Mouse (Mus musculus) embryonic stem cell, embryonic (primary cell): ENCODE results near the gene Gas7.

Source experiments
- CTCF ChIA-PET, 4 experiments: fragments of 300-600 bp in 2 of 4; fragments of 350-600 bp in 2 of 4; sonication (Branson Sonifier 250); formaldehyde crosslinking; loops; one replicate each; lab custom pipeline; 2022; ENCODE audit warnings: inconsistent platforms in 2 of 4; lab: Charles Lee
- POLR2A ChIA-PET, 4 experiments: fragments of 300-600 bp in 2 of 4; fragments of 350-600 bp in 2 of 4; sonication (Branson Sonifier 250); formaldehyde crosslinking; loops; one replicate each; lab custom pipeline; 2022; ENCODE audit warnings: antibody characterized with exemption in 4 of 4, inconsistent platforms in 1 of 4; lab: Charles Lee

Gene Gas7

DNA sequence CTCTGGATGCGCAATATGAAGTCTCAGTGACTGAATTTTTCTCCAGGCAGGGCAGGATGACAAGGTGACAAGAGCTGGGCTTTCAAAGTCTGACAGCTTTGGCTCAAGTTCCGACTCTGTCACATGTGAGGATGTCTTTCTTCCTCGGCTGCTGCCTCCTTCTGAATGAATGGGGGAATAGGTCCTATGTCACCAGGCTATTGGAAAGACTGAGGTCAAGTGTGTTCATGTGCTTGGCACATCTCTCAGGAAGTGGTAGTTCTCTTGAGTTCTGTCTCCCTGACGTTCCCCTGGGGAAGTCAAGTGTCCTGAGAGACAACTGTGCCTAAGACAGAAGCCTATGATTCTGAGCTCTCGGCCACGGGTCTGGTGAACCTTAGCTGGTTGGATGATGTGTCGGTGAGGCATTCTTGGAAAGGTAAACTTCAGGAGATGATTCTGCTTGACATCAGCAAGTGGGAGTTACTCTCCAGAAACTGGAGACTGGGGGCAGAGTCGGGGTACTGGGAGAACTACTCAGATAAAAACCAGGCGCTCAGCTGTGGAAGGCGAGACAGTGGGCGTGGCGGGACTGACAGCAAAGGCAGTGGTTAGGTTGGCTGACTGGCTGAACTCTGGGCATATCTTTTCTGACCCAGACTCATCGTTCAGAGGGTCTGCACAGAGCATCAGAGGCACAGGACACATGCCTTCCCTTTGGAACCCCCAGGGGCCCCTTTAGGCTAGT is 94.7 kb downstream of the Gas7 start:
- POLR2A ChIA-PET = interaction anchor here in 1 of 4 experiments (0.6 kb wide), 1 partner anchor 17 kb away, joined by 5 read pairs; no protein-coding TSS in a partner anchor

DNA sequence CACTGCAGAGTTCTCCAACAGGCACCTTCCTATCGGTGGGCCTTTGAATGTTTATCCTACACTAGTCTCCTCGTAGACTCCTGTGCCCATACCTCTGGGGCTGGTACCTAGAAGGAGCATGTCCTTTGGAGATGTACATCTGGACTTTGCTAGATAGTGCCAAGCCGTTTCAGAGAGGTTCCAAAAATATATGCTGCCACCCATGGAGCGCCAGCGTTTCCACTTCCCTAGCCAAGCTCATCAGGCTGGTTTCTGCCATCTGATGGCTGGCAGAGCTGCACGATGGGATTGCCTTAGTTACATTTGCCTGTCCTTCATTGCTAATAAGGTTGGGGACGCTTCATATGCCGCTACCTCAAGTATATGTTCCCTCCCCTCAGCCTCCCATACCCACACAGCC is 97.2 kb downstream of the Gas7 start:
- POLR2A ChIA-PET = no interaction called here
- CTCF ChIA-PET = no interaction called here

More for the DNA sequence above, 94.7 kb downstream of the Gas7 start:
- CTCF ChIA-PET = no interaction called here

DNA sequence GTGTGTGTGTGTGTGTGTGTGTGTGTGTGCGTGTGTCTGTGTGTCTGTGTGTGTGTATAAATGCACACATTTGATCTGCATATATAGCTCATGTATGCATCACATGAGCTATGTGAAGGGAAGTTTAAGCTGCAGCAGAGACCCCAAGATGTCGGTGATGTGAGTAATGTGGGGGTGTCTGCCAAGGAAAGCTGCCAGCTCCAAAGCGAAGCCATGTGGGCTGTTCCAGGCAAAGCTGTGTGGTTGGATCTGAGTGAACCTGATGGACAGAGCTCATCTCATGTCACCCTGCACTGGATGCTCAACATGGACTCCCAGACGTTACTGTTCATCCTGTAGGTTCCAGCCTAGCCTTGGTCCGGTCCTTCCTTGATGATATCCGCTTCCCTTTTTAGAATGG is 99.0 kb downstream of the Gas7 start:
- ChIA-PET CTCF (interaction anchor here in 3 of 4 experiments (0.6 kb wide), 4 partner anchors 128 to 1168 kb away, joined by 3 to 7 read pairs (median 4); no protein-coding TSS in a partner anchor), POLR2A (no interaction called here)

DNA sequence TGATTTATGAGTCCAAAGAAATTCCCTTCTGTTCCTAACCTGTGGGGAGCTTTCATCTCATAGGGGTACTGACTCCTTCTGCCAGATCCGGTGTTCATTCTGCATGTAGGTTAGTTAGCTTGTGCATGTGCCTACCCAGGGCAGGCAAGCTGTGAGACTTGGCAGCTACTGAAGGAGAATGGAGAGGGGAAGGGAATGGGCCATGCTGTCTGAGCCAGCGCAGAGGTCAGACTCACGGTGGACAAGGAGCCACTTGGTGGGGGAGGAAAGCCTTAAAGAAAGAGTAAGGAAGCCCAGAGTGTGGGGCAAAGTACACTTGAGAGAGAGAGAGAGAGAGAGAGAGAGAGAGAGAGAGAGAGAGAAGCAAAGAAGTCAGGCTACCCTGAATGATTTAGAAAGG is 101.1 kb downstream of the Gas7 start:
- CTCF ChIA-PET = interaction anchor here in 3 of 4 experiments (0.6 to 1.2 kb wide), 3 partner anchors 18 to 87 kb away, joined by 3 read pairs; no protein-coding TSS in a partner anchor

DNA sequence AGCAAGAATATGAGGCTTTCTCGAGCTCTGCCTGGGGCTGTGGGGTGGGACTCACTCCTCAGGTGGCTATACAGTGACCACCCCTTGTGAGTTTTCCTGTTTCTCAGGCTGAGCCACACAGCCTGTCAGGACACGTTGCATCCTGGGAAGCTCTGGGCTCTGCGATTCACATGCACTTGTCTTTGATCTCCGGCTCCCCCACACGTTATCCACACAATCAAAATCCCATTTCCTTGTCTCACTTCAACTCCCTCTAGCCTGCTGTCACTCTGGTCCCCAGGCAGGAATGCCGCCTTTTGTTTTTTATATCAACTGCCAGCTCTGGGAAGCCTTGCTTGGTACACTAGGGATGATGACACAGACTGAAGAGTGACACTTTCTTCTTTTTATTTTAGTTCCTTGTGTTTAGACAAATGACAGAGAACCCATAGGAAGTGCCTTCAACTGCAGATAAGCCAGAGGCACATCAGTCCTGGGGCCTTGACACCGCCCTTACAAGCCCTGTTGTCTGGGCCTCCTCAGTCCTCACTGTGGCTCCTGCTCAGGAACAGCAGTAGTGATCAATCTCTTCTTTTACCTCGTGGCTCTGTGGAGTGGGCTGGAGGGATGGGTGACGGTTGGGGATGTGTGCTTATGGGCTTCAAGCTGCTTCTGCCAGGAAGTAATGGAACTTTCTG is 103.7 kb downstream of the Gas7 start:
- ChIA-PET CTCF (no interaction called here), POLR2A (no interaction called here)

More for the DNA sequence above, 101.1 kb downstream of the Gas7 start:
- POLR2A ChIA-PET = no interaction called here

DNA sequence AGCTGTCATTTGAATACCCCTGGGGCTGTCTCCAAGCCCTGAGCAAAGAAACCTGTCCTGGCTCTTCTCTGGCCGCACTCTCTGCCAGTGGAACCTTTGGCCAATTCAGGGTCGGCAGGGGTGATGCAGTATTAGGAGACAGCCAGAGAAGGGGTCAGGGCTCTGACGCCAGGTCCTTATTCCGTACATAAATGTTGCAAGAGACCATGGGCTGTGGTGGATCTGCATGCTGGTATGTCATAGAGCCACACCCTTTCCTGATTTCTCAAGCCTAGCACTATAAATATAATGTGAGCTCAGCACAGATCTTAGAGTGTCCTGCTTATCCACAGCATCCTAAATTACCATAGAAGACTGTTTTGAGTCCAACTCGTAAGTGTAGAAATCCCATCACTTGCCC is 104.3 kb downstream of the Gas7 start:
- ChIA-PET POLR2A (no interaction called here), CTCF (no interaction called here)

DNA sequence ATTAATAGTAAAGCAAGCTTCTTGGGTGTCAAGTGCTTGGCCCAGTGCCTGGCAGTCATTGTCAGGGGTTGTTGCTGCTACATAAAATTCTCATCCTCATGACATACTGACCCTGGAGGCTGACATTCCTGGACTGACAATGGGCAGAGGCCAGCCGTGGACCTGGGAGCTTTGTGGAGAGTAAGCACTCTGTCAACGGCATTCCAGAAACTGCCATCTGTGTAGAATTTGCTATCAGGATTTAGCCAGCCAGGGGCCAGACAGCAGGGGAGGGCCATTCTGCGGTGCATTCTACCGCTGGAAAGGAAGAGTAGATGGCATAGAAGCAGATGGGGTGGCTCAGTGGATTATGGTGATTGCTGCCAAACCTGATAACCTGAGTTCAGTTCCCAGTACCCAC is 106.4 kb downstream of the Gas7 start:
- CTCF ChIA-PET = no interaction called here
- POLR2A ChIA-PET = no interaction called here

DNA sequence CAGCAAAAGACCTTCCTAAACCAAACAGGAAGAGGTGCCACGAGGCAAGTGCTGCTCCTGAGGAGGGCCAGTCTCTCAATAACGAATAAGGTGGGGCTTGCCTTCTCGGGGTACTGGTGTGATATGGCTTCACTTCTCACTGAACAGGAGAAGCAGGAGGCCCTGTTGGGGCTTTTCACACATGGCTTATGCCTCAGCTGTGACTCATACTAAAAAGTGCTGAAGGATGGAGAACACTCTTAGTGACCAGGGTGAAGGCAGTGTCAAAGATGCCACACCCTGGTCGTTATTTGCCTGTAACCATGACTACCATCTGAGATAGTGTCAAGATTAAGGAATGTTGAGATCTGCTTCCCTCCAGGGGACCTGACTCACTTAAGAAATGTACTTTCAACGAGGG is 107.9 kb downstream of the Gas7 start:
- ChIA-PET CTCF (interaction anchor here in 1 of 4 experiments (0.7 kb wide), 1 partner anchor 187 kb away, joined by 3 read pairs; no protein-coding TSS in a partner anchor), POLR2A (interaction anchor here in 1 of 4 experiments (0.7 kb wide), 1 partner anchor 297 kb away, joined by 3 read pairs; no protein-coding TSS in a partner anchor)

DNA sequence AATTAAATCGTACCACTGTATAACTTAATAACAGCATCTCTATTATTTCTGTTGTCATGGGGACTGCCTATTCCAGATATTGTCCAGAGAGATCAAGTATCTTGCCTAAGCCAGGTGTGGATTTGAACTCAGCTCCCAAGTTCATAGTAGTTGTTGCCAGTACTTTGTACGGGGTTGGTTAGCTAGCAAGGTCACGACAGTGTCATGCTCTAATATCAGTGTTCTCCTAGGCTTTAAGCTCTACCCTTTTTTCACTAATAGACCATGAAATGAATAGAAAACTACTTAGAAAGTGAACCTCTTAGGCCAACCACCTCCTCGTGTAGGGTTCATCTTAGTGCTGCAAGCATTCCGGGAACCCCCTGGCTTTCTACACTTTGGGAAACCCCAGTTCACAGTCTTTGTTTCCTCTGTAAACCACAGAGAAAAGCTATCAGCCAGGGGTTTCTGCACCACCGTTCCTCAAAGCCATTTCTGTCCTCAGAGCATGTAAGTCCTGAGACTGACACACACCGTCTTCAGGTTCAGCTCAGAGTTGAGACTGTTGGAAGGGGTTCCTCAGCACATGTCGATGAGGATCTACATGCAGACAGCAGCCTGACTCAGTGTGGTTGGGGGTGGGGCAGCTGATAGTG is 108.9 kb downstream of the Gas7 start:
- POLR2A ChIA-PET = interaction anchor here in 1 of 4 experiments (0.6 to 0.7 kb wide), 2 partner anchors 296 to 435 kb away, joined by 3 read pairs; no protein-coding TSS in a partner anchor
- CTCF ChIA-PET = interaction anchor here in 3 of 4 experiments (0.5 to 0.7 kb wide), 3 partner anchors 188 to 452 kb away, joined by 3 to 5 read pairs (median 3); no protein-coding TSS in a partner anchor

DNA sequence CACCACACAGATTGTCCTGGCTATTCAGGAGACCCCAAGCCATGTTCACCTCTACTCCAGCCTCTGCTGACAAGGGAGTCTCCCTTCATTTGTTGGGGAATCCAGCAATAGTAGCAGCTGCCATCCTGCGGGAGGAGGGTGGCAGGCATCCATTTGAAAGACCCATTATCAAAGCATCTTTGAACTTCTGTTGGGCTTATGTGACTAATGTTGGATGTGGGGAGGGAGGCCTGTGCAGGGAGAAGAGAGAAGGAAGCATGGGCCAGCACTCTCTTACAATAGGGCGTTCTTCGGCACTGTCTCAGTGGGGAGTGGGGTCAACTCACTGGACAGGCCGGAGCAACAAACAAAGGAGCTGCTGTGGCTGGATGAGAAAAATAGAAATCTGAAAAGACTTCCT is 110.3 kb downstream of the Gas7 start:
- ChIA-PET POLR2A (no interaction called here), CTCF (no interaction called here)

DNA sequence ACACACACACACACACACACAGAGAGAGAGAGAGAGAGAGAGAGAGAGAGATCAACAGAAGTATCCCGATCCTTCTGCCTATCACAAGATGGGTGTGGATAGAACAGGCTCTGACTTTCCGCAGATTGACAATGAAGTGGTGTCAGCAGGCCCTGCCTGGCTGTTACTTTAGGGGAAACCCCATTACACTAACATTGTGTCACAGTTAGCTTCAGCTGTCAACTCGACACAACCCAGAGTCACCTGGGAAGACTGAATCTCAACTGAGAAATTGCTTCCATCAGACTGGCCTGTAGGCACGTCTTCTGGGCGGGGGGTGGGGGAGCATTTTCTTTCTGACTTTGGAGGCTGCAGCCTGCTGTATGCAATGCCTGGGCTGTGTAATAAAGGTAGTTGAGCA is 111.5 kb downstream of the Gas7 start:
- POLR2A ChIA-PET = interaction anchor here in 1 of 4 experiments (0.6 kb wide), 1 partner anchor 17 kb away, joined by 5 read pairs; no protein-coding TSS in a partner anchor
- CTCF ChIA-PET = interaction anchor here in 1 of 4 experiments (0.6 kb wide), 1 partner anchor 19 kb away, joined by 4 read pairs; no protein-coding TSS in a partner anchor

DNA sequence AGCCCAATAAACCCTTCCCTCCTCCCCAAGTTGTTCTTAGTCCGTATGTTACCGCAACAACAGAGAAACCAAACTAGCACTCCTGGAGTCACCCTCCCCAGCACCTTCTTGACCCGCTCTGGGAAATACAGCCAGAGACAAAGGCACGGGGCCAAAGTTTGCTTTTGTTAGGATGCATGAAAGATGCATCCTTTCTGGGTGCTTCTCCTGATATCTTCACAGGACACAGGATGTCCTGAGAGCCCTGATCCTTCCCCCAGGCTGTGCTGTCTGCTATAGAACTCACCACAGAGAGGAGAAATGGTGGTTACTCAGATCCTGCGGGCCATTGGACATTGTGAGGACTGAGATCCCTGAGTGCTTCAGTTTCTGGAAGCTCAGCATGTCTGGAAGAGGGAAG is 111.9 kb downstream of the Gas7 start:
- POLR2A ChIA-PET = interaction anchor here in 1 of 4 experiments (0.6 kb wide), 1 partner anchor 18 kb away, joined by 5 read pairs; no protein-coding TSS in a partner anchor
- CTCF ChIA-PET = no interaction called here

DNA sequence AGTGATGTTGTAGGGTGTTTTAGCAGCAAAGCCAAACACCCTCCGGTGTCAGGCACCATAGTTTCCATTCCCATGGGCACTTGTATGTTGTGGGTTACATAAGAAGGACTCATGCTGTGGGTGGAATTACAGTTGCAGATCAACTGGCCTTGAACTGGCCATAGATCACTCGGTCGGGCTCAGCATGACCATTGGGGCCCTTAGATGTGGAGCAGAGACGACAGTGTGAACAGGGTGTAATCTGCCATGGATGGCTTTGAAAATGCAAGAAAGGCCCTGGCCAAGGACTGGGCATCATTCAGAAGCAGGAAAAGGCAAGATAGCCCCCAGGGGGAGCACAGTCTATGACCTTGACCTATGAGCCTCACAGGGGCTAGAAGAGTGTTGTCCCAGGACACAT is 112.8 kb downstream of the Gas7 start:
- ChIA-PET POLR2A (no interaction called here), CTCF (no interaction called here)

DNA sequence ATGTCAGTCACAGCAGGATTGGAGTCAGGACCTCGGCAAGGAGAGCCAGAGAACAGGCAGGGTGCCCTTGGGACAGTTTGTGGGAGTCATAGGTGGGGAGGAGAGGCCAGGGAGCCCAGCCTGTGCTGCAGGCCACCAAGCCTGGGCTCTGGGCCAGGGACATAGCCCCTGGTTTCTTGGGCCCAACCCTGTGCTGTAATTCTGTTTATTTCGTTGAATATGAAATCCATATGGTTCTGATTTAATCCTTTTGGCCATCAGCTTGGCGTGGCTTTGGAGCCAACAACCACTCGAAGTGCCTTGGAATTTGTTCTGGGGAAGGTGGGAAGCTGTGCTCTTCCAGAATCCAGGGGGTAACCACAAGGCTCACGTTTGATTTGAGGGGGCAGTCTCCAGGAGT is 113.6 kb downstream of the Gas7 start:
- CTCF ChIA-PET = no interaction called here
- POLR2A ChIA-PET = no interaction called here

DNA sequence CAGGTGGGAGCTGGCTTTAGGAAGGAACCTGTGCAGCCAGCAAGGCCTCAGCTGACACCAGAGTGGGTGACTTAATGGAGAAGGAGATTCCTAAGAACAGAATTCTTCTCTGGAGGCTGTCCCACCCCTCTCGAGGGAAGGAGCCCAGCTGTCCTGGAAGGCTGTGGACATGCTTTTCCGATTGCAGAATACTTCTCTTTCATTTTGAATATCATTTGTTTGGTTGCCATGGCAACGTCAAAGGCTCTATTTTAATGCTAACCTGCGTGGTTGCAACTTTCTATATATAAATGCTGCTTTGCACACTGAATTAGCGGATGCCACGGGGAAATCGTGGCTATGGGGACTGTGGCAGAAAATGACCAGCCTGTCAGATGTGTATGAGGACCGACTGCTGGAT is 115.7 kb downstream of the Gas7 start:
- POLR2A ChIA-PET = interaction anchor here in 1 of 4 experiments (0.5 kb wide), 1 partner anchor 354 kb away, joined by 3 read pairs; no protein-coding TSS in a partner anchor
- CTCF ChIA-PET = interaction anchor here in 1 of 4 experiments (0.5 to 0.6 kb wide), 2 partner anchors 69 to 1099 kb away, joined by 3 read pairs; no protein-coding TSS in a partner anchor

DNA sequence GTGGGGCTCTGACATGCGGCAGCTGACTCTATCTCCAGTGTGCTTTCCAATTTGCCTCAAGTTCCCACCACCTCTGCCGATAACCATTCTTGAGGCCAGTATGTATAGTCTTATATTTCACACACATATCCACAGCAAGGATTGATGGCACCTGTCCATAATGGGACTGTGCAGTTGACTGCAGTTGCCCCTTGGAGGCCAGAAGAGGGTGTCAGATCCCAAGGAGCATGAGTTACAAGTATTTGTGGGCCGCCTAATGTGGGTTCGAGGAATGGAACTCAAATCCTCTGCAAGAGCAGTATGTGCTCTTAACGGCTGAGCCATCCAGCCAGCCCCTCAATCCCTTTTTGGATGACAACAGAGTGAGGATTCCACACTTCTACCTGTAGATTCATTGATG is 119.1 kb downstream of the Gas7 start:
- ChIA-PET CTCF (interaction anchor here in 2 of 4 experiments (0.6 to 0.7 kb wide), 2 partner anchors 18 to 933 kb away, joined by 3 to 11 read pairs; no protein-coding TSS in a partner anchor), POLR2A (no interaction called here)

DNA sequence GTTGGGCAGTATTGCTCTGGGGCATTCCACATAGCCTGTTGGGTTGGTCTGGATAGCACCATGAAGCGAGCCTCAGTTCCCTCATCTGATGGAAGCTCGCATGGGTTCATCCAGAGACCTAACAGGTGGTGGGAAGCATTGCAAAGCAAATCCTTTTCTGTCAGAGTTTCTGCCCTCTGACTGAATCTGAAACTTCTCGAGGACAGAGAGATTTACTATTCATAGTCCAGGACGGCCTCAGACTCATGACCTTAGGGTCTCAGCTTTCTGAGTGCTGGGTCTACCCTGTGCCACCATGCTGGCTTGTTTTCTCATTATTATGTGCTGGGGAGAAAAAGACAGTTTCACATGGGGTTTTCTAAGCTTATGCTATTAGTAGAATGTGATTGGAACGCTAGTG is 122.2 kb downstream of the Gas7 start:
- ChIA-PET CTCF (no interaction called here), POLR2A (no interaction called here)

DNA sequence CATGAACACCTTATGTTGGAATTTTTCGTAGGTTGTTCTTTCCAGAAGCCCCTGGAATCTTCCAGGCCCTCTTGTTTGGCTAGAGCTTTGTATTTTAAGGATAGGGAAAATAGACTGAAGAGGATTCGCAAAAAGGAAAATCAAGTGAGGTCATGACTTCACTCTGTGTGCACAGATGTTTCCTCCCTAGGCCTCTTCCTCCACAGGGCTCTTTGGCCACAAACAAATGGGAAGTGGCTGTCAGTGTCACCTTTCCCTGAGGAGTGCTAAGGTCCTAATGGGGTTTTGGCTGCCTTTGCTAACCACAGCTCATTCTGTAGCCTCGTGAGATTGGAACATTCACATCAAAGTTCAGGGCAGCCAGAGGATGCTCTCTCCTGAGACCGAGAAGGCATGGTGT is 122.8 kb downstream of the Gas7 start:
- CTCF ChIA-PET = interaction anchor here in 1 of 4 experiments (0.6 kb wide), 1 partner anchor 1420 kb away, joined by 3 read pairs; no protein-coding TSS in a partner anchor
- POLR2A ChIA-PET = no interaction called here

DNA sequence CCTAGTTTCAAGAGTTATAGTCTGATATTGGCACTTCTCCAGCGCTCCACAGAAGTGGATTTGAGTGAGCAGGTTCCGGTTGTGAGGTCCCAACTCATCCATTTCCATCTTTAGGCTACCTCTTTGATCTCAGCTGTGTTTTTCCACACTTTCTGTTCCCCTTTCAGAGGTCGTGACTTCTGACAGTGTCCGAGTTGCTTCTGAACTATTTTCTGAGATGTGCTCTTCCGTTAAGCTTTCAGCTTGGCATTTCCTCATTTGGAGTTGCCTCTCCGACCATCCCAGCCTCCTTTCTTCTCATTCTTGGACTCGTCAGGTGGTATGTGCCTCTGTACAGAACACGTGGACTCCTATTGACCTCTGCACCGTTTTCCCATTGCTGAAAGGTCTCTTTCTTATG is 123.9 kb downstream of the Gas7 start:
- ChIA-PET CTCF (interaction anchor here in 1 of 4 experiments (0.5 kb wide), 1 partner anchor 97 kb away, joined by 4 read pairs; no protein-coding TSS in a partner anchor), POLR2A (no interaction called here)
